8 mouse cellular contexts compared by ENCODE assay signal in the genomic region with DNA sequence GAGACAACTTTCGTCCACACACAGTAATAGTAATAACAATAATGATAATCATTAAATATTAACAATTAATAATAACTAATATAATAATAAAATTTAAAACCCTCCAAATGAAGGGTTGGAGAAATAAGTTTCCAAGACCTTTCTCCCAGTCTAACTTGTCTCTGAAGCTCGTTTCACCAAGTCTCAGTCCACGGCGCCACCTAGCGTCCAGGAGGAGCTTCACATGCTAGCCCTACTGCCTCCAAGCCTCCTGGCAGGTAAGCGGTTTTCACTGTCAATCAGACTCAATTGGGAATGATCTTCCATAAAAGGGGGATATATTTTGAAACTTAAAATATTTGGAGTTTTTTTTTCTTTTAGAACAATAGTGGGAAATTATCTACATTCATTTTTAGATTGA. TPM values are rescaled to one million over a fixed set of nuclear protein-coding genes. Genes with fewer than 3 reads are reported as not detected.
DNase-seq lines count a peak whose midpoint lies in the region; ATAC-seq lines count a peak whose summit lies in the region.

No protein-coding gene starts in this region.

- H3K36me3 ChIP-seq in hindbrain, embryonic 15.5 days = no peaks in the 10 kb centered on the region

- peaks cover 3% of the 10 kb centered on the region; the same call in 1 of the 2 replicates for H3K4me1 ChIP-seq in hindbrain, embryonic 15.5 days (replicated peaks)

- H3K9ac ChIP-seq in hindbrain, embryonic 15.5 days = no peak overlapping the region

- no peak overlapping the region for H3K27ac ChIP-seq in hindbrain, embryonic 15.5 days (replicated peaks)

- peak overlapping the region; percentile 46 for H3K4me2 ChIP-seq in hindbrain, embryonic 15.5 days

- DNase-seq in NIH3T3 (ENCODE audit: low read depth) = peak; percentile 91
- peak; percentile 90 to 92 for DNase-seq in cerebellum, postnatal 10 days
- peak; percentile 65 to 74 for DNase-seq in frontal cortex, postnatal 25 days (ENCODE audit: low spot score in 2 of 2)
- DNase-seq in layer of hippocampus, postnatal 36 days = peak; percentile 73 to 76
- peak; percentile 81 to 89 for DNase-seq in lung, postnatal 4 days
- peak; percentile 80 for DNase-seq in retina, postnatal 1 day
- DNase-seq in thymus, postnatal 4 days = peak; percentile 92

- peak; percentile 66; the same call in 1 of the 2 replicates for ATAC-seq in hindbrain, embryonic 15.5 days (ENCODE audit: low FRiP score, low read depth)

- no peaks in the 10 kb centered on the region for H3K27me3 ChIP-seq in hindbrain, embryonic 15.5 days

- H3K4me3 ChIP-seq in hindbrain, embryonic 15.5 days = no peak overlapping the region

- 14% methylated on average over 6 of the region's 6 CpGs for WGBS in hindbrain, embryonic 15.5 days

- H3K9me3 ChIP-seq in hindbrain, embryonic 15.5 days = no peaks in the 10 kb centered on the region

RNA-seq across cellular contexts. Expression of gene Ric1, which starts 20.6 kb away (rescaled TPM):
- 12.0 and 12.2 TPM in 2 replicates for polyA plus RNA-seq in hindbrain, embryonic 15.5 days (2015; fragmentation: Nextera tagmentation; extraction: Ambion mirVana)
- 10 to 100 TPM; 45.8 to 48.4 TPM for total RNA-seq in layer of hippocampus, postnatal 36 days (2021)
